Mouse (Mus musculus) lung, postnatal 0 days (tissue): ENCODE data around the gene Ccdc71. TPM values are rescaled to one million over a fixed set of nuclear protein-coding genes. Genes with fewer than 3 reads are reported as not detected.

ENCODE experiments used
- ATAC-seq: fragments of 200-750 bp; cut with Nextera tagmentation; 2 replicates; pipeline ENCODE4 v1.8.0; 2017; ENCODE audit warnings: moderate library complexity
- DNase-seq: peaks from one replicate; pipeline ENCODE4 v3.0.0-alpha.2; 2016; ENCODE audit warnings: low spot score
- H3K27ac ChIP-seq: fragments of 300-500 bp; sonication (generic); 2 replicates; pipeline ENCODE4 v1.5.1; 2014; ENCODE audit warnings: antibody characterized with exemption, mild to moderate bottlenecking, low read length, mixed read lengths
- H3K27me3 ChIP-seq: fragments of 300-500 bp; sonication (generic); replicated peaks from 2 replicates; pipeline ENCODE4 v1.6.1; 2014; ENCODE audit warnings: low read length, mixed read lengths; ENCODE audit not compliant: insufficient read depth
- H3K36me3 ChIP-seq: fragments of 300-500 bp; sonication (generic); 2 replicates; pipeline ENCODE4 v1.6.1; 2014; ENCODE audit warnings: low read length, mixed read lengths; ENCODE audit not compliant: insufficient read depth
- H3K4me1 ChIP-seq: fragments of 300-500 bp; sonication (generic); 2 replicates; pipeline ENCODE4 v1.6.1; 2014; ENCODE audit warnings: antibody characterized with exemption, low read depth, low read length, mixed read lengths; ENCODE audit not compliant: insufficient read depth
- H3K4me2 ChIP-seq: fragments of 300-500 bp; sonication (generic); replicated peaks from 2 replicates; pipeline ENCODE4 v1.6.1; 2014; ENCODE audit warnings: low read depth, mild to moderate bottlenecking, low read length, moderate library complexity, mixed read lengths
- H3K4me3 ChIP-seq: fragments of 300-500 bp; sonication (generic); 2 replicates; pipeline ENCODE4 v1.5.1; 2014; ENCODE audit warnings: low read depth, low read length
- H3K9ac ChIP-seq: fragments of 300-500 bp; sonication (generic); replicated peaks from 2 replicates; pipeline ENCODE4 v1.6.1; 2014; ENCODE audit warnings: low read depth, mild to moderate bottlenecking
- H3K9me3 ChIP-seq: fragments of 300-500 bp; sonication (generic); 2 replicates; pipeline ENCODE4 v1.6.1; 2016; ENCODE audit warnings: low read length, mixed read lengths
- CTCF ChIP-seq: IDR thresholded peaks from 2 replicates; pipeline ENCODE4 v1.5.1; 2016; ENCODE audit warnings: antibody characterized with exemption, mild to moderate bottlenecking
- EP300 ChIP-seq: IDR thresholded peaks from 2 replicates; pipeline ENCODE4 v1.6.1; 2016; ENCODE audit warnings: antibody characterized with exemption, mild to moderate bottlenecking, control low read depth
- WGBS: fragments of 180-500 bp; shearing (Covaris S2); extraction: QIAGEN DNeasy Blood & Tissue Kit; methylation state at CpG from one replicate; pipeline ENCODE4 v1.1.7; 2014; 5-methylcytosine and 5-hydroxymethylcytosine counted together
- polyA plus RNA-seq: library from polyadenylated mRNA; unstranded; fragments of >200 nt; fragmentation: Nextera tagmentation; extraction: Ambion mirVana; gene quantifications from 2 replicates; pipeline ENCODE4 v1.2.1, GENCODE M21; 2015

Ccdc71 gene
- polyA plus RNA-seq, 1 experiment from 2014 or later = 42.1 TPM

DNA sequence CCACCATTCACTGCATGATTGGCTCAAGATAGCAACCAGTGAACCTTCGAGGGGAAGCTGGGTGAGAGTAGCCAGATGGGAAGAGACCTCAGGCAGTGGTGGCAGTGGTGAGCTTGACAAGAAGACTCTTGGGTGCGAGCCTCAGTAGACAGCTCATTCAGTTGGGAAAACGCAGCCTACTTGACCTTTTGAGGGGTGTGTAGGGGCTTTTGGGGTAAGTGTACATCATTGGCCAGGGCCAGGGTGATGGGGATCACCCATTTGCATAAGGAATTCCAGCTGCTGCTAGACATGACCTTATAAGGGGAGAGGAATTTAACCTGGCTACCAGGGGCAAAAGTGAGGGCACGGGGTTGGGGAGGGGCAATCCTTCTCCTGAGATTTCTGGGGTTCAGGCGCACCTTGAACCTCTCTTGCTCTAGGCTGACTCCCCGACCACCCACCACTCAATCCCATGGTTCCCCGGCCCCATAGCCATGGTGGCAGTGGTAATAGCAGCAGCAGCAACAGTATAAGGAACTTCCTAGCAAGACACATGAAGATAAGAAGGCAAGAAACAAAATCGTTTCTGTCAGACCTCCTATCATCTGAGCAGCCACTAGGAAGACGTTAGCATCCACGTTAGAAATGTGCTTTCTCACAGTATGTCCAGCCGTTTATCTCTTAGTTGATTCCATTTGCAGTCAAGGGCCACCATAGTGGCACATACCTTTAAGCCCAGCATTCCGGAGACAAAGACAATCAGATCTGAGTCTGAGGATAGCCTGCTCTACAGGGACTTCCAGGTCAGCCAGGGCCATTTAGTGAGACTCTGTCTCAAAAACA lies 4.4 kb upstream of the Ccdc71 start:
- H3K4me1 ChIP-seq = peaks cover 10% of the 10 kb centered on the region; the same call in 1 of the 2 replicates
- WGBS = 64% methylated on average over 12 of the region's 12 CpGs
- H3K4me3 ChIP-seq = no peak overlapping the region
- ATAC-seq = no peak
- H3K27me3 ChIP-seq = no peaks in the 10 kb centered on the region
- H3K9me3 ChIP-seq = no peaks in the 10 kb centered on the region
- no peak overlapping the region for H3K9ac ChIP-seq
- H3K4me2 ChIP-seq = no peak overlapping the region
- no peak overlapping the region for H3K27ac ChIP-seq
- TF ChIP-seq CTCF (no peak), EP300 (no peak)
- H3K36me3 ChIP-seq = no peaks in the 10 kb centered on the region
- peak; percentile 33 for DNase-seq

DNA sequence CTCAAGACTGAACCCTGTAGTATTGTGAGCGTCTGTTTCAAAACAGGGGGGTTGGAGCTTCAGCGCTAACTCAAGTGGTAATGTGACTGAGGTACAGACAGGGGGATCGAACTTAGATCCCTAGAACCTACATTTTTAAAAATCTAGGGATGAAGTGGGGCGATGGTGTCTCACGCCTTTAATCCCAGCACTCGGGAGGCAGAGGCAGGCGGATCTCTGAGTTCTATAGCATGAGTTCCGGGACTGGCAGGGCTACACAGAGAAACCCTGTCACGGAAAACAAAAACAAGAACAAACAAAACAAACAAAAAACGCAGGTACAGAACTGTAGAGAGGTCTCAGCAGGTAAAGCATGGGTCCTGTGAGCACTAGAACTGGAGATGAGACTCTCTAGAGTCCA lies 3.4 kb upstream of the Ccdc71 start:
- H3K9me3 ChIP-seq = no peaks in the 10 kb centered on the region
- H3K27me3 ChIP-seq = no peaks in the 10 kb centered on the region
- no peak overlapping the region for H3K4me2 ChIP-seq
- DNase-seq (no peak), ATAC-seq (no peak)
- peaks cover 11% of the 10 kb centered on the region; the same call in 1 of the 2 replicates for H3K4me1 ChIP-seq
- no peak overlapping the region for H3K27ac ChIP-seq
- no peaks in the 10 kb centered on the region for H3K36me3 ChIP-seq
- H3K9ac ChIP-seq = no peak overlapping the region
- 83% methylated on average over 10 of the region's 10 CpGs for WGBS
- H3K4me3 ChIP-seq = no peak overlapping the region
- TF ChIP-seq CTCF (no peak), EP300 (no peak)

DNA sequence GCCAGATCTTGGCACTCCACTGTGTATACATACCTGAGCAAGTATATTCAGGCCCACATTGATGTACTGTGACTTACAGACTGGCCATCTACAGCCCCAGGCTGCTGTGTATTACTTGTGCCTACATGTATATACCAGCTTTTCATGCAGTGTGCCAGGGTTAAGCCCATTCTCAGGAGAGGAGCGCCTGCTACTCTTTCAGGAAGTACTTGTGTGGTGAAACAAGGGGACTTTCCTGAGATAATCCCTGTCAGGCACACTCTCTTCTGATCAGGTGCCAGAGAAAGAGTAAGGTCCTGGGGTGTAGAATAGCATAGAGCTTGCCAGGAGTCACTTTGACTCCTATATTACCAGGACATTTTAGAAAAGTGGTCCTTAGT lies 398 bp upstream of the Ccdc71 start:
- peak overlapping the region; percentile 95 for H3K4me3 ChIP-seq
- H3K9ac ChIP-seq = no peak overlapping the region
- H3K4me2 ChIP-seq = peak overlapping the region; percentile 72
- peak overlapping the region; percentile 98 for H3K27ac ChIP-seq
- peaks cover 23% of the 10 kb centered on the region for H3K4me1 ChIP-seq
- TF ChIP-seq EP300 = no peak
- no peak for TF ChIP-seq CTCF
- H3K36me3 ChIP-seq = peaks cover 16% of the 10 kb centered on the region; the same call in 1 of the 2 replicates
- H3K9me3 ChIP-seq = no peaks in the 10 kb centered on the region
- DNase-seq = no peak
- ATAC-seq = no peak
- 53% methylated on average over 1 of the region's 1 CpGs for WGBS
- no peaks in the 10 kb centered on the region for H3K27me3 ChIP-seq

DNA sequence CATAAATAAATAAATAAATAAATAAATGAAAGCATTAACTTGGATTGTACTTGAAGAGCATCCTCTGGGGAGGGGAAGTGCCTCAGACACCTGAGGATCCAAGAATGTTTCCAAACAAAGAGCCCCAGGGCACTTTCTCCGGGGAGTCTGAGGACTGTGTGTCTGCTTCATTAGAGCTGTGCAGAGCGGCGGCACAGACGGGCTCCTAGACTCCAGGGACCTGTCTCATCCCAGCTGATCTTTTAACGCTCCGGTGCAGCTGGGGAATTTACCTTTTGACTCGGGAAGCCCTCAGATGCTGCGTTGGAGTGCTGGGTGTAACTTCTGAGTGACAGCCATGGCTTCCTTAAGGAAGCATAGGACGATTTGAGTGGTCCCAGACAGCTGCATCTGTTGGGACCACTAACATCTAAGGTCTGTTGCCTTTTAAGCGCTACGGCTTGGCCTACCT lies 879 bp downstream of the Ccdc71 start, which contains the start of gene Klhdc8b:
Gene Klhdc8b (minus strand): TSS at position 401 of the 451 bp plus-strand sequence.
- Histone ChIP-seq H3K4me3 (peak within 1 kb of the TSS; percentile 95), H3K27ac (peak within 1 kb of the TSS; percentile 98), H3K9me3 (no peaks in the 10 kb centered on the region), H3K36me3 (peaks cover 20% of the 10 kb centered on the region), H3K27me3 (no peaks in the 10 kb centered on the region), H3K4me2 (peak within 1 kb of the TSS; percentile 72), H3K9ac (peak within 1 kb of the TSS; percentile 84), H3K4me1 (peaks cover 23% of the 10 kb centered on the region)
- 12% methylated on average over 11 of the region's 11 CpGs for WGBS
- ATAC-seq = peak; percentile 9; the same call in 1 of the 2 replicates
- no peak for TF ChIP-seq CTCF
- no peak for TF ChIP-seq EP300
- no peak for DNase-seq

DNA sequence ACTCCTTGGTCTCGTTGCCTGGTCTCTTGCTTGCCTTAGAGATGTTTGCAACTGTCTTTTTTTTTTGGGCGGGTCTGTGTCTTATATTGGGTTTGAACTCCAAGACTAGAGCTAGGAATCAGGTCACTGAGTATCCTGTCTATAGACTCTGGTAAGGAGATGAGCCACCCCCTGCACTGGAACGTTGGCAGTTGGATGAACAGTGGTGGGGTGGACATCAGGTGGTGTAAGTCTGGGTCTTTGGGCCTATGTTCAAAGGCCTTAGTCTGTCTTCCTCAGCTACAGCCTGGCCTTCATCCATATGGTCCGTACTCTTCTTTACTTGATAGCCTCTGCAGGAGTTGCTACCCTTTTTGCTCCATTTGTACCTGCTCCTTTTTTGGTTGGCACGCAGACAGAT lies 1.3 kb downstream of the Ccdc71 start:
- peak overlapping the region; percentile 98 for H3K27ac ChIP-seq
- TF ChIP-seq CTCF = no peak
- TF ChIP-seq EP300 = no peak
- H3K4me3 ChIP-seq = peak overlapping the region; percentile 95
- H3K9me3 ChIP-seq = no peaks in the 10 kb centered on the region
- WGBS = 75% methylated on average over 5 of the region's 5 CpGs
- DNase-seq (no peak), ATAC-seq (no peak)
- H3K4me1 ChIP-seq = peaks cover 23% of the 10 kb centered on the region
- H3K9ac ChIP-seq = no peak overlapping the region
- peak overlapping the region; percentile 72 for H3K4me2 ChIP-seq
- H3K36me3 ChIP-seq = peaks cover 21% of the 10 kb centered on the region
- H3K27me3 ChIP-seq = no peaks in the 10 kb centered on the region

DNA sequence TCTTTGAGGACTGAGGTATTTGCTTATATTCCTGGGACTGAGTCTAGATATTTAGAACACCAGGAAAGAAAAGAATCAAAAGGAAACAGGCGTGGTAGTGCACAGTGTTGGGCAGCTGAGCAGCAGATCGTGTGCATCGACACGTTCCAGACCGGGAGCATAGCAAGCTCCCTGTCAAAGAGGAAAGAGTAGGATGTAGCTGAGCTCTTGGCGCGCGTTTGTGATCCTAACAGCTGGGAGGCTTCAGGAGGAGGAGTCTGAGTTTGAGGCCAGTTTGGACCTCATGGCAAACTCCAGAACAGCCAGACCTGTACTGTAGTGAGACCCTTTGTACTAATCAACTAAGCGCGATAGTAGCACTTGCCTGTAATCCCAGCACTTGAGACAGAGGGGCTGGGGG lies 1.9 kb downstream of the Ccdc71 start:
- Histone ChIP-seq H3K9ac (no peak overlapping the region), H3K9me3 (no peaks in the 10 kb centered on the region), H3K4me1 (peaks cover 23% of the 10 kb centered on the region), H3K27ac (peak overlapping the region; percentile 98), H3K4me3 (no peak overlapping the region), H3K27me3 (no peaks in the 10 kb centered on the region), H3K4me2 (peak overlapping the region; percentile 72), H3K36me3 (peaks cover 21% of the 10 kb centered on the region)
- peak; percentile 57 for ATAC-seq
- WGBS = 36% methylated on average over 10 of the region's 10 CpGs
- DNase-seq = peak; percentile 86
- no peak for TF ChIP-seq EP300
- no peak for TF ChIP-seq CTCF
